Mouse (Mus musculus) cerebellum, postnatal 14 days (tissue): ENCODE measurements at regions not wholly inside any gene's neighbourhood (a gene's known extent, or its start where the extent isn't known, plus 50 kb on each side); places are given as distances from the start of the nearest gene placed in this dataset.

Source experiments
- DNase-seq, 2 experiments: peaks; one replicate each; pipeline ENCODE4 v3.0.0; 2021; ENCODE audit warnings: mixed read lengths in 2 of 2

DNA sequence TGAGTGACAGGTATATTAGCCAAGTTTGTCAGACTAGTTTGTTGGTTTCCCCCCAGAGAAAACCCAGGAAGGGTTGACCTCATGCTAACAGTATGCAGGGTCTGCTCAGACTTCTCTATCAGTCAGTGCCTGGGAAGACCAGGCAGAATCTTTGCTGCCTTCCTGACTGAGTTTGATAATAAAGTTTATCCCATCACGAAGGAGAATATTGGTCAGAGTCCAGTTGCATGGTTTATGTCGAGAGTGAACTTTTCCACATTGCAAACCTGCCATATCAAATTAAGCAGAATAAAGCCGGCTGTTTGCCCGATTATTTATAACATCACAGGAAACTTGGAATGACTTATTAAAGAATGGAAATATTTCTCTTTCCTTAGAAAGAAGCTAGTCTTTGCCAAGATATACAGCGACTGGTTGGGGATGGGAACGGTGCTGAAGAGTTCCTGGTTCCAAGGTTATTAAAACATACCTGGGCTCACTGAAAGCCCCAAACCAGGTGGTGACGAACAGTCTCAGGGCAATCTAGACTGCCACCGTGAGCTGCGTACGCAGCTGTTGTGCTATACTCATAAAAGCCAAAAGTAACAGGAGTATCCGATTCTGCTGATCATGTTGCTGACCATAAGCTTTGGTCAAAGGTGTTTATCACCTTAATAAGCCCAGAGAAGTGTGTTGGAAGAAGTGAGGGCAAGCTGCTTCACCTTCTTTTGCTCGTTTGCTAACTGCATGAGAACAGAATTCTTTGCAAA is 1536.7 kb upstream of the Flrt2 start:
- DNase-seq: no peak

DNA sequence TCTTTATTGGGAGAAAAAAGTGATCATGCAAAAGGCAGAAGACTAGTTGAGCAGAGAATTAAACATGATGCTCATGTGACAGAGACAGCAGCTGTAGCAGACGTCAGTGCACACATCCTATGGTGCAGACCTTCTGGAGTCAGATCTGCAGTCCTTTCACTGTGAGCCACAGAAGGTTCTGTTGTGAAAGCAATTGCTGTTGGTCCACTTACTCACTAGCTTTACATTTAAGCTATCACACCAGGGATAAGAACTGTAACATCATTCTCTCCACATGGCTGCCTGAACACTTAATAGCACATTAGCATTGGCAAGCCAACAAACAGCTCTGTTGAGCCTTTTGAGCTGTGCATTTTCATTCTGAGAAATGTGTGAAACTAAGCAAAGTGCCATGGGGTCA is 1509.7 kb upstream of the Flrt2 start:
- peak in 1 of 2 experiments; percentile 1 for DNase-seq

DNA sequence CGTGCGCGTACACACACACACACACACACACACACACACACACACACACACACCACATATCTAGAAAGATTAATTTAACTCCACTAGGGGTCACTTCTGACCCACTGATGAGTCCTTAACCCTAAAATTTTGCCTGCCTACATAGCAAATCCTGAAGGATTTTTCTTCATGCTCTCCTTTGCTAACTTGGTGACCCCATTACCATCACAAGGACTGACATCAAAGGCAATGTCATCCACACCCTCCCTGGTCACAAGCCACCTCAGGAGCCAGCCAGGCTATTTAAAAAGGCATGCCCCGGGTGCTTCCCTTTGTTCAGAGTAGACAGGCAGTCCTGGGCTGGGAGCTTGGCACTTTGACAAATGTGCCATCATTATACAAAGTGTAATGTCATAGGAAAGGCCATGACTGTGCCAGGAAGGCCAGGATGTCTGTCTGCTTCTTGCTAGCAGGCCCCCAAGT is 1501.4 kb upstream of the Flrt2 start:
- DNase-seq: peak; percentile 31 to 47

GRCm38 (mm10) chr12:94217906-94218305 is 1474.1 kb upstream of the Flrt2 start:
- DNase-seq: peak in 1 of 2 experiments; percentile 1

- DNase-seq: no peak
Measured at GRCm38 (mm10) chr12:94229894-94230293, 1462.1 kb upstream of the Flrt2 start.

DNA sequence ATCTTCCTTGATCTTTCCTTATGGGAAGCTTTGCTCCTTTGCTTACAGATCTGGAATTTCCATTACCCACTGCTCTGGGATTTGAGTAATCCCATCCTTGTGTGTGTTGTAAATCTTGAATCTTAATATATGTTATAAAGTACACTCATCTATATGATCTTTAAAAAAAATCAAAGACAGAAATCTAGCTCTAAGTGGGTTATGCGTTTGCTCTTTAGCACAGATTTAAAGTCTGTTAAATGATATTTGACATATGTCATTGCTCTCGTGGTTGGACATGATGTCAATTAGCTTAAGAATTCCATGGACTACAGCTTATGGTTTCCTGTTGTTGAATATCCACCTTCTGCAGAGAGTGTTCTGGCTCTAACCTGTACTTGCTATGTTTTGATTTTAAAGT is 1446.7 kb upstream of the Flrt2 start:
- DNase-seq: no peak

GRCm38 (mm10) chr12:94247362-94247761 is 1444.7 kb upstream of the Flrt2 start:
- no peak for DNase-seq

DNA sequence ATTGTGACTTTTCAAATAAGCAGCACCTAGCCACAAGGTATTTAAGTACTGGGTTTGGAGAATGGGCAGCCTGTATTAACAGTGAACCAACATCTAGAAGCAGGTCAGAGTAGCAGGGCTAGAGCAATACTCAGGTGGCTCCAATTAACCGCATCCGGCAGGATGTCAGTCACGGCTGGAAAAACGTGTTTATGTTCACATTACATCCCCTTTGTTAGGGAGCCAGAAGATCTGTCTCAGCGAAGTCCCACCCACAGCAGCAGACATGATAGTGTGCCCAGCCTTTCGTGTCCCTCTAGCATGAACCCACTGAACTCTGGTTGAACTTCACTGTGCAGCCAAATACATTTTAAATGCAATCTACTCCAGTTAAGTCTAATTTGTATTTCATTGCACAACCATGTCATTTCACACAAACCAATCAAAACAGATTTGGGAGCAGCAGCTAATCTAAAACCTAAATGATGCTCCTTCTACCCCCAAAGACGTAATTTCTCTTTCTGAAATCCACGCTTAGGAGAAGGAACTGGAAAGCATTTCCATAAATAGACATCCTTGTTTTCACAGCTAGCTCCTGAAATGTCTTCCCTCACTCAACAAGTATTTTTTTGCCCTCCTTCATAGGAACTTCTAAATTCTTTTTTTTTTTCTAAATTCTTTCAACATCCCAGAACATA is 1438.9 kb upstream of the Flrt2 start:
- DNase-seq: no peak

GRCm38 (mm10) chr12:94280946-94281345 is 1411.1 kb upstream of the Flrt2 start:
- no peak for DNase-seq

GRCm38 (mm10) chr12:94282931-94283330 is 1409.1 kb upstream of the Flrt2 start:
- DNase-seq: no peak

GRCm38 (mm10) chr12:94283572-94283971 is 1408.5 kb upstream of the Flrt2 start:
- no peak for DNase-seq

DNA sequence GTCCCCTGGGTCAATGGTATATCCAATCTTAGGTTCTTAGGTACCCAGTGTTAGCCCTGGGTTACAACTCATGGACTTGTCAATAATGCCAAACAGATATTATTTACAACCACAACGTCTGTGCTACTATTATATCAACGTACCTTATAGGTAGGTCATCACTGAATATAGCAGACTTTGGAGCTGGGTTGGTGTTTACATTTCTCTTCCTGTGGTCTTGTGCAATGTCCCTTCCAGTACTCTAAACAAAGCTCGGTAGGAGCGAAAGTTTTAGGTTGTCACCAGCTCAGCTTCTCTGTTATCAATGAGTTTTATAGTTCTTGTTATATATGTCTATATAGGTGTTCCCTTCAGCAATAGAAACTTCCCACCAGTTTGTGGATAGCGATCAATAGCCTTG is 1394.2 kb upstream of the Flrt2 start:
- no peak for DNase-seq

DNA sequence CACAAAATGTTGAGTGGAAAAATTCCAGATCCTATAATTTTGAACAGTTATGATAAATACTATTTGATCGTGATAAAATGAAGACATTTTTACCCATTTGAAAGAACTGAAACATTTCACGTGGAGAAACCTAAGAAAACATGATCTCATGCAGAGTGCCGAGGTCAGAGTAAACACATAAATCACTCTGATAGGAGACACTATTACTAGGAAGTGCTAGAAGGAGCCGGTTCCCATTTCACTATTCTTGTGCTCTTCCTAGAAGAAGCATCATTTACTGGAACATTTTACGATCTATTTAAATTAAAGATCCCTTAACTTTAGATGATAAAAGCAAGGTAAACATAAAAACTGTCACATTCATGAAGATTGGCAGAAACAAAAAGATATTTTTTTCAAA is 1359.7 kb upstream of the Flrt2 start:
- DNase-seq: no peak

GRCm38 (mm10) chr12:94334671-94335070 is 1357.4 kb upstream of the Flrt2 start:
- no peak for DNase-seq

DNA sequence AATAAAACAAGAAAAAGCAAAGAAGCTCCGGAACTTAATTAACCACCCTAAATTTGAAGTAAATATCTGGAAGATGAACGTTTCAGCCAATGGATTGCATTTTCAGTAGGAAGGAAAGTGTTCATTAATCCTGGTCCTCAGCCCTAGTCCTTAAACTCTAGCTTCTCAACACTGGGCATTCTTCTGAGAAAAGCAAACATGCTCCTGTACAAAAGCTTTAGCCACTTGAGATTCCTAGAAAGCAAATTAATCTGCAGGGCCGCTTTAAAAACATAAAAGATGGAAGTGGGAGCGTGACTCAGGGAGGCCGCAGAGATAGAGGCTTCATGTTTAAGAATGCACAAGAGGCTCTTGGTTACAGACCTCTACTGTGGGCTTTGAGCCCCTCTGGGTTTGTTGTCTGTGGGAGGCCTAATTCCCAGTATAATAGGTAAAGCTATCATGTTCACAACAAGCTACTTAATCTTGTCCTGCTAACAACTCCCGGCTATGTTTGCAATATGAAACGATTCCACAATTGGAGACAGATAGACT is 1342.3 kb upstream of the Flrt2 start:
- no peak for DNase-seq

GRCm38 (mm10) chr12:94364269-94364668 is 1327.8 kb upstream of the Flrt2 start:
- DNase-seq: no peak

- no peak for DNase-seq
Measured at GRCm38 (mm10) chr12:94399991-94400390, 1292.0 kb upstream of the Flrt2 start.

DNA sequence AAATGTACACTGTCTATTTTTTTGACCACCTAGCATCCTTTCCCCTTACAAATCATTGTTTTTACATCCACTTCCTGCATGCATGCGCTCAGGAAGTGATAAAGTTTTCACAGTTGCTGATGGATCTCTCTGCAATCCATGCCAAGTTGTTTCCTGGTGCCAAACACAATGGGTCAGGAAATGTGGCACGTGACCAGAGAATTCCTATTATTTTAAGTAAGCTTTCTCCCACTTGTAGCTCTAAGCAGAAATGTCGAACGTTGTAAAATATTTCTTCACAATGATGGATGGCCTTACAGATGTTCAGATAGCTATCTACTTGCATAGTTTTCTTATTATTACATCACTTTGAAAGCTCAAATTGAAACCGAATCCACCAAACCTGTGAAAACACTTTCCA is 1271.1 kb upstream of the Flrt2 start:
- DNase-seq: no peak

DNA sequence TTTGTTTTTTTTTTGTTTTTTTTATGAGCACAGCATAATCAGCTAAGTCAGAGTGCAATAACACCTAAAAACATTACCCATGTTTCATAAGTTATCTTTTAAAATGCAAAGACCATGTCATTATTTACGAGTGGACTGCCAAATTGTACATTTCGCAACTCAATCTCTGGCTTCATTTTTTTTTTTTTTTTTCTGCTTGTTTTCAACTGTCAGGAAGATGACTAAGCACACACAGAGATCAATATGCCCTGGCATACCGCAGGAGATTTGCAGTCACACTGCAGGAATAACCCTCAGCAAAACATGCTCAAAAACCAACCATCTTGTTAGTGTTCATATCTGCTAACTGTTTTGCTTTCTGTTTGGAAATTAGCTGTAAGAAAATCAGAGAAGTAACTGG is 1270.3 kb upstream of the Flrt2 start:
- no peak for DNase-seq

- DNase-seq: no peak
Measured at GRCm38 (mm10) chr12:94424340-94424981, 1267.6 kb upstream of the Flrt2 start.

DNA sequence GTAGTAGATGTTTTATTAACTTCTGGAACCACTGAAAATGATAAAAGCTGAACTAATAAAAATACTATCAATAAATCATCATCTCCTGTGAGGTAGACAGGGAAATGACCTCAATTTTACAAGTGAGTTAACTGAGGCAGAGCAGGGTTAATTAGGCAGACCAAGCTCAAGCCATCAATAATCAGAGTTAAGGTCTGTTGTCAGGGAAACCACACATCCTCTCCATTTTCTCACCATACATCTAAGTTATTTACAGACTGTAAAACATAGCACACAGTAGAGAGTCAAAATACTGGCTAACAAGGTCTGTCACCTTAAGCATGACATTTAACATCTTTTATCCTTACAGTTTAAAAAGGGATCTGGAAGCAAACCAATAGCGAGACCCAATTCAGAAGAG is 1242.5 kb upstream of the Flrt2 start:
- DNase-seq: no peak

- no peak for DNase-seq
Measured at GRCm38 (mm10) chr12:94468027-94468426, 1224.0 kb upstream of the Flrt2 start.

DNA sequence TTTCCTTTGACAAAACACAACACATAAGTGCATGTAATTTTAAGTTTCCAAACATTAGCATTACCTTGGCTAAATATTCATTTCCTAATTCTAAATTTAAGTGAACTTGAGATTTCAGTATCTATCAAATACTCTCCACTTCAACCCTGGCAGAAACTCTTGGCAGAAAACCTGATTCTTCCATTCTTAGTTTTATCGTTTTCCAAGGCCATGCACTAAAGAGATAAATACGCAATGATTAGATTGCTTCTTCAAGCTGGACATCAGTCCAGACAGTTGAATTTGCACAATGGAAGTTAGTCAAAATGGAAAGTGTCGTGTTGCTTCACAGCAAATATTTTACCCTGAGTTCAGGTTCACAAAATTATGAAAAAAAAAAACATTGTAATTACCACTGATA is 1223.4 kb upstream of the Flrt2 start:
- no peak for DNase-seq

GRCm38 (mm10) chr12:94469850-94470249 is 1222.2 kb upstream of the Flrt2 start:
- DNase-seq: no peak
